Mouse (Mus musculus): ENCODE results near the gene Cep290. TPM values are rescaled to one million over a fixed set of nuclear protein-coding genes. Genes with fewer than 3 reads are reported as not detected.

Gene Cep290
- polyA plus RNA-seq, 1 experiment from 2014 or later, result 7.6 TPM

- DNase-seq (ENCODE audit: low spot score, missing footprints), result no peak
- H3K4me1 ChIP-seq (ENCODE audit: control insufficient read depth, insufficient read depth, low read length), result no peaks in the 10 kb centered on the region
- H3K36me3 ChIP-seq (ENCODE audit: control insufficient read depth, insufficient read depth, low read length), result 0 out of 2 replicates have a peak, but pooled peaks cover 8% of the 10 kb centered on the region
- H3K4me2 ChIP-seq, result no peak overlapping the region
- H3K9ac ChIP-seq (ENCODE audit: low read length), result no peak overlapping the region
- WGBS, result 88% methylated on average over 7 of the region's 7 CpGs
- no peaks in the 10 kb centered on the region for H3K9me3 ChIP-seq (ENCODE audit: control insufficient read depth, low read length)
- no peak overlapping the region for H3K27ac ChIP-seq (ENCODE audit: low read depth, low read length)
- H3K27me3 ChIP-seq (ENCODE audit: control insufficient read depth, insufficient read depth, low read length), result no peaks in the 10 kb centered on the region
- H3K4me3 ChIP-seq (ENCODE audit: low read depth, low read length), result no peak overlapping the region
- ATAC-seq (ENCODE audit: low FRiP score), result no peak
These were observed 87.9 kb downstream of the Cep290 start for GRCm38 (mm10) chr10:100575294-100575693.

- Histone ChIP-seq H3K4me2 (no peak overlapping the region), H3K4me1 (ENCODE audit: control insufficient read depth, insufficient read depth, low read length) (0 out of 2 replicates have a peak, but pooled peaks cover 3% of the 10 kb centered on the region), H3K36me3 (ENCODE audit: control insufficient read depth, insufficient read depth, low read length) (no peaks in the 10 kb centered on the region; the same call in 1 of the 2 replicates), H3K9me3 (ENCODE audit: control insufficient read depth, low read length) (no peaks in the 10 kb centered on the region), H3K27ac (ENCODE audit: low read depth, low read length) (no peak overlapping the region), H3K9ac (ENCODE audit: low read length) (no peak overlapping the region), H3K27me3 (ENCODE audit: control insufficient read depth, insufficient read depth, low read length) (no peaks in the 10 kb centered on the region), H3K4me3 (ENCODE audit: low read depth, low read length) (no peak overlapping the region)
- no peak for ATAC-seq (ENCODE audit: low FRiP score)
- WGBS, result 93% methylated on average over 3 of the region's 3 CpGs
- no peak for DNase-seq (ENCODE audit: low spot score, missing footprints)
These were observed 96.8 kb downstream of the Cep290 start for GRCm38 (mm10) chr10:100584178-100584577.

- H3K36me3 ChIP-seq (ENCODE audit: control insufficient read depth, insufficient read depth, low read length), result no peaks in the 10 kb centered on the region; the same call in 1 of the 2 replicates
- H3K27me3 ChIP-seq (ENCODE audit: control insufficient read depth, insufficient read depth, low read length), result no peaks in the 10 kb centered on the region
- 0 out of 2 replicates have a peak, but pooled peaks cover 3% of the 10 kb centered on the region for H3K4me1 ChIP-seq (ENCODE audit: control insufficient read depth, insufficient read depth, low read length)
- peak overlapping the region; percentile 66 for H3K4me2 ChIP-seq
- no peak overlapping the region for H3K27ac ChIP-seq (ENCODE audit: low read depth, low read length)
- ATAC-seq (ENCODE audit: low FRiP score) (no peak), DNase-seq (ENCODE audit: low spot score, missing footprints) (no peak)
- H3K9me3 ChIP-seq (ENCODE audit: control insufficient read depth, low read length), result no peaks in the 10 kb centered on the region
- WGBS, result 60% methylated on average over 7 of the region's 7 CpGs
- peak overlapping the region; percentile 81 for H3K9ac ChIP-seq (ENCODE audit: low read length)
- H3K4me3 ChIP-seq (ENCODE audit: low read depth, low read length), result peak overlapping the region; percentile 70
These were observed 101.2 kb downstream of the Cep290 start for GRCm38 (mm10) chr10:100588524-100588923.

GRCm38 (mm10) chr10:100588932-100589388 lies 101.6 kb downstream of the Cep290 start:
- WGBS, result under 1% methylated on average over 31 of the region's 31 CpGs
- ATAC-seq (ENCODE audit: low FRiP score), result peak; percentile 99
- DNase-seq (ENCODE audit: low spot score, missing footprints), result peak; percentile 99
- peak overlapping the region; percentile 81 for H3K9ac ChIP-seq (ENCODE audit: low read length)
- H3K4me1 ChIP-seq (ENCODE audit: control insufficient read depth, insufficient read depth, low read length), result 0 out of 2 replicates have a peak, but pooled peaks cover 3% of the 10 kb centered on the region
- no peaks in the 10 kb centered on the region for H3K9me3 ChIP-seq (ENCODE audit: control insufficient read depth, low read length)
- H3K4me2 ChIP-seq, result peak overlapping the region; percentile 66
- H3K36me3 ChIP-seq (ENCODE audit: control insufficient read depth, insufficient read depth, low read length), result no peaks in the 10 kb centered on the region; the same call in 1 of the 2 replicates
- peak overlapping the region; percentile 35; the same call in 1 of the 2 replicates for H3K27ac ChIP-seq (ENCODE audit: low read depth, low read length)
- peak overlapping the region; percentile 70 for H3K4me3 ChIP-seq (ENCODE audit: low read depth, low read length)
- no peaks in the 10 kb centered on the region for H3K27me3 ChIP-seq (ENCODE audit: control insufficient read depth, insufficient read depth, low read length)

GRCm38 (mm10) chr10:100590323-100590722 lies 103.0 kb downstream of the Cep290 start, which contains the start of the genes 4930430F08Rik and 1700017N19Rik:
Gene 4930430F08Rik, minus strand, starts transcription at chr10:100590423.
Gene 1700017N19Rik, plus strand, starts transcription at chr10:100590484.
- peak within 1 kb of the TSS; percentile 66 for H3K4me2 ChIP-seq

GRCm38 (mm10) chr10:100598339-100598738 lies 111.0 kb downstream of the Cep290 start:
- H3K36me3 ChIP-seq (ENCODE audit: control insufficient read depth, insufficient read depth, low read length), result no peaks in the 10 kb centered on the region
- H3K9me3 ChIP-seq (ENCODE audit: control insufficient read depth, low read length), result no peaks in the 10 kb centered on the region
- H3K4me3 ChIP-seq (ENCODE audit: low read depth, low read length), result no peak overlapping the region
- H3K4me1 ChIP-seq (ENCODE audit: control insufficient read depth, insufficient read depth, low read length), result no peaks in the 10 kb centered on the region
- no peak for DNase-seq (ENCODE audit: low spot score, missing footprints)
- no peak for ATAC-seq (ENCODE audit: low FRiP score)
- WGBS, result 85% methylated on average over 3 of the region's 3 CpGs
- H3K27ac ChIP-seq (ENCODE audit: low read depth, low read length), result no peak overlapping the region
- no peak overlapping the region for H3K4me2 ChIP-seq
- no peaks in the 10 kb centered on the region for H3K27me3 ChIP-seq (ENCODE audit: control insufficient read depth, insufficient read depth, low read length)
- H3K9ac ChIP-seq (ENCODE audit: low read length), result no peak overlapping the region

More at GRCm38 (mm10) chr10:100590323-100590722, 103.0 kb downstream of the Cep290 start, which contains the start of the genes 4930430F08Rik and 1700017N19Rik:
- ATAC-seq (ENCODE audit: low FRiP score) (no peak), DNase-seq (ENCODE audit: low spot score, missing footprints) (no peak)
- no peak within 1 kb of the TSS; the same call in 1 of the 2 replicates for H3K4me3 ChIP-seq (ENCODE audit: low read depth, low read length)
- H3K27me3 ChIP-seq (ENCODE audit: control insufficient read depth, insufficient read depth, low read length), result no peaks in the 10 kb centered on the region
- 83% methylated on average over 1 of the region's 1 CpGs for WGBS
- 0 out of 2 replicates have a peak, but pooled peaks cover 3% of the 10 kb centered on the region for H3K4me1 ChIP-seq (ENCODE audit: control insufficient read depth, insufficient read depth, low read length)
- H3K27ac ChIP-seq (ENCODE audit: low read depth, low read length), result no peak within 1 kb of the TSS
- no peaks in the 10 kb centered on the region for H3K36me3 ChIP-seq (ENCODE audit: control insufficient read depth, insufficient read depth, low read length)
- no peaks in the 10 kb centered on the region for H3K9me3 ChIP-seq (ENCODE audit: control insufficient read depth, low read length)
- H3K9ac ChIP-seq (ENCODE audit: low read length), result no peak within 1 kb of the TSS

GRCm38 (mm10) chr10:100603511-100603910 lies 116.2 kb downstream of the Cep290 start:
- DNase-seq (ENCODE audit: low spot score, missing footprints), result no peak
- no peaks in the 10 kb centered on the region for H3K36me3 ChIP-seq (ENCODE audit: control insufficient read depth, insufficient read depth, low read length)
- no peaks in the 10 kb centered on the region for H3K27me3 ChIP-seq (ENCODE audit: control insufficient read depth, insufficient read depth, low read length)
- no peak overlapping the region for H3K4me2 ChIP-seq
- no peaks in the 10 kb centered on the region for H3K4me1 ChIP-seq (ENCODE audit: control insufficient read depth, insufficient read depth, low read length)
- no peak overlapping the region for H3K4me3 ChIP-seq (ENCODE audit: low read depth, low read length)
- H3K9me3 ChIP-seq (ENCODE audit: control insufficient read depth, low read length), result no peaks in the 10 kb centered on the region
- no peak for ATAC-seq (ENCODE audit: low FRiP score)
- WGBS, result 86% methylated on average over 9 of the region's 9 CpGs
- H3K27ac ChIP-seq (ENCODE audit: low read depth, low read length), result no peak overlapping the region
- H3K9ac ChIP-seq (ENCODE audit: low read length), result no peak overlapping the region

GRCm38 (mm10) chr10:100604254-100604653 lies 116.9 kb downstream of the Cep290 start:
- Histone ChIP-seq H3K4me2 (no peak overlapping the region), H3K9ac (ENCODE audit: low read length) (no peak overlapping the region), H3K4me3 (ENCODE audit: low read depth, low read length) (no peak overlapping the region), H3K4me1 (ENCODE audit: control insufficient read depth, insufficient read depth, low read length) (no peaks in the 10 kb centered on the region), H3K9me3 (ENCODE audit: control insufficient read depth, low read length) (no peaks in the 10 kb centered on the region), H3K36me3 (ENCODE audit: control insufficient read depth, insufficient read depth, low read length) (no peaks in the 10 kb centered on the region), H3K27ac (ENCODE audit: low read depth, low read length) (no peak overlapping the region), H3K27me3 (ENCODE audit: control insufficient read depth, insufficient read depth, low read length) (no peaks in the 10 kb centered on the region)
- no peak for ATAC-seq (ENCODE audit: low FRiP score)
- no peak for DNase-seq (ENCODE audit: low spot score, missing footprints)
- 63% methylated on average over 2 of the region's 2 CpGs for WGBS

GRCm38 (mm10) chr10:100617233-100617903 lies 130.0 kb downstream of the Cep290 start:
- no peak overlapping the region for H3K4me3 ChIP-seq (ENCODE audit: low read depth, low read length)
- no peak for DNase-seq (ENCODE audit: low spot score, missing footprints)
- ATAC-seq (ENCODE audit: low FRiP score), result no peak
- no peaks in the 10 kb centered on the region for H3K4me1 ChIP-seq (ENCODE audit: control insufficient read depth, insufficient read depth, low read length)
- H3K4me2 ChIP-seq, result no peak overlapping the region
- H3K9me3 ChIP-seq (ENCODE audit: control insufficient read depth, low read length), result no peaks in the 10 kb centered on the region
- no peaks in the 10 kb centered on the region for H3K27me3 ChIP-seq (ENCODE audit: control insufficient read depth, insufficient read depth, low read length)
- H3K27ac ChIP-seq (ENCODE audit: low read depth, low read length), result no peak overlapping the region
- no peaks in the 10 kb centered on the region for H3K36me3 ChIP-seq (ENCODE audit: control insufficient read depth, insufficient read depth, low read length)
- WGBS, result 83% methylated on average over 6 of the region's 6 CpGs
- H3K9ac ChIP-seq (ENCODE audit: low read length), result no peak overlapping the region
